ENCODE assay signal across 11 mouse cellular contexts in the genomic region with DNA sequence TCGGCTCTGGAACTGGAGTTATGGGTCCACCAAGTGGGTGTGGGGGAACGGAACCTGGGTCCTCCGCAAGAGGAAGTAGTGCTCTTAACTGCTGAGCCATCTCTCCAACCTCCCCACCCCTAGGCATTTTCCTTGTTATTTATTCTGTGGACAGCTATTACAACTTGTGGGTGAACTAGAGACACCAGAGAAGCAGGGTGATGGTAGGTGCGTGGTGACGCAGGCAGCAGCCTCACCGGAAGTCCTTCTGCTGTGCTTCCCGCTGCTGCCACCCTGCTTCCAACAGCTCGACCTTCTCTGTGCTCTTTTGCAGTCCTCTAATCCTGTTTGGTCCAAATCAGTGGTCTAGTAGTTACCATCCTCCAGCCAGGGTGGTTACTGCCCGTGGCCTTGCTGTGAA. TPM values are rescaled to one million over a fixed set of nuclear protein-coding genes. Genes with fewer than 3 reads are reported as not detected.
DNase-seq lines count a peak whose midpoint lies in the region; ATAC-seq and TF ChIP-seq lines count a peak whose summit lies in the region.
"Had no signal": no experiment of that assay in that cellular context is flagged by ENCODE, and none has a peak within 500 bp of the region (broad histone marks: within the 10 kb centered on the region; RNA-seq: fewer than 3 reads in every experiment).

No protein-coding gene starts in this region.

- in situ Hi-C loops in ES-E14 (cut with MboI; ENCODE audit: low sequenced_read_pairs in 2 of 2, unreplicated experiment in 2 of 2), result no loop called here

- H3K27me3 ChIP-seq in lung, embryonic 14.5 days (ENCODE audit: insufficient read depth, low read length), result no peaks in the 10 kb centered on the region
- no peaks in the 10 kb centered on the region for H3K27me3 ChIP-seq in forebrain, embryonic 11.5 days (ENCODE audit: control insufficient read depth, insufficient read depth, low read length)

- no peaks in the 10 kb centered on the region for H3K9me3 ChIP-seq in lung, embryonic 14.5 days (ENCODE audit: low read depth, low read length)
- H3K9me3 ChIP-seq in ES-E14 (ENCODE audit: control insufficient read depth, insufficient read depth, low read depth, low read length), result no peaks in the 10 kb centered on the region
- no peaks in the 10 kb centered on the region for H3K9me3 ChIP-seq in forebrain, embryonic 11.5 days (ENCODE audit: control insufficient read depth, low read length)

- no peak overlapping the region for H3K9ac ChIP-seq in lung, embryonic 14.5 days
- no peak overlapping the region for H3K9ac ChIP-seq in ES-E14 (ENCODE audit: insufficient read depth, low read depth, low read length, poor library complexity, severe bottlenecking)
- H3K9ac ChIP-seq in forebrain, embryonic 11.5 days (ENCODE audit: low read length), result no peak overlapping the region

- ATAC-seq in lung, embryonic 14.5 days (ENCODE audit: insufficient read depth), result no peak
- ATAC-seq in inflammation-experienced regulatory T-cells, adult 6 months, result peak; percentile 57
- ATAC-seq in forebrain, embryonic 11.5 days (replicated peaks; ENCODE audit: low FRiP score), result no peak
- ATAC-seq: hindbrain, postnatal 0 days had no signal

- no peak for DNase-seq in lung, embryonic 14.5 days
- DNase-seq in lung, postnatal 14 days, result no peak
- DNase-seq in ES-E14 (ENCODE audit: low read depth, low spot score), result no peak
- DNase-seq in natural killer cell, adult 2 months (ENCODE audit: low spot score in 2 of 2), result peak; percentile 50 to 62
- no peak for DNase-seq in left cerebral cortex, adult 18-20 months (ENCODE audit: low spot score in 2 of 2)
- DNase-seq in kidney, adult 18-20 months, result no peak
- DNase-seq in forebrain, embryonic 11.5 days (ENCODE audit: low spot score), result no peak
- DNase-seq: adrenal gland, postnatal 36 days; cerebellum, postnatal 36 days had no signal

- 0 out of 2 replicates have a peak overlapping the region, but pooled peaks have one; percentile 3 for H3K27ac ChIP-seq in lung, embryonic 14.5 days (ENCODE audit: low read depth)
- H3K27ac ChIP-seq in ES-E14 (ENCODE audit: insufficient read depth, low read depth, low read length, poor library complexity, severe bottlenecking), result peak overlapping the region; percentile 9; the same call in 1 of the 2 replicates
- H3K27ac ChIP-seq in forebrain, embryonic 11.5 days (ENCODE audit: low read depth, low read length), result no peak overlapping the region
- H3K27ac ChIP-seq: hindbrain, postnatal 0 days had no signal

- WGBS in lung, embryonic 14.5 days, result 83% methylated on average over 9 of the region's 9 CpGs
- WGBS in forebrain, embryonic 11.5 days, result 89% methylated on average over 9 of the region's 9 CpGs

- H3K36me3 ChIP-seq in lung, embryonic 14.5 days (ENCODE audit: insufficient read depth), result peaks cover 19% of the 10 kb centered on the region; the same call in 1 of the 2 replicates
- peaks cover 12% of the 10 kb centered on the region for H3K36me3 ChIP-seq in ES-E14 (ENCODE audit: control insufficient read depth, insufficient read depth, low read length, poor library complexity, severe bottlenecking)
- H3K36me3 ChIP-seq in forebrain, embryonic 11.5 days (ENCODE audit: control insufficient read depth, insufficient read depth, low read length), result no peaks in the 10 kb centered on the region

- H3K4me3 ChIP-seq in lung, embryonic 14.5 days (ENCODE audit: low read depth, low read length), result no peak overlapping the region
- no peak overlapping the region for H3K4me3 ChIP-seq in ES-E14 (ENCODE audit: insufficient read depth in 1 of 2, low read depth in 1 of 2, low read length in 2 of 2, poor library complexity in 1 of 2, severe bottlenecking in 1 of 2)
- no peak overlapping the region for H3K4me3 ChIP-seq in forebrain, embryonic 11.5 days (ENCODE audit: low read depth, low read length)

- H3K4me1 ChIP-seq in lung, embryonic 14.5 days (ENCODE audit: insufficient read depth), result peaks cover 25% of the 10 kb centered on the region
- H3K4me1 ChIP-seq in ES-E14 (ENCODE audit: control insufficient read depth in 2 of 2, insufficient read depth in 2 of 2, low read length in 2 of 2, poor library complexity in 1 of 2), result peaks cover 17 to 32% of the 10 kb centered on the region in 2 experiments
- peaks cover 7% of the 10 kb centered on the region; the same call in 1 of the 2 replicates for H3K4me1 ChIP-seq in forebrain, embryonic 11.5 days (replicated peaks; ENCODE audit: control insufficient read depth, insufficient read depth, low read length)

- H3K4me2 ChIP-seq in lung, embryonic 14.5 days, result no peak overlapping the region
- no peak overlapping the region for H3K4me2 ChIP-seq in forebrain, embryonic 11.5 days (ENCODE audit: low read depth, low read length, severe bottlenecking)

- TF ChIP-seq CTCF in lung, embryonic 14.5 days (IDR thresholded peaks at IDR 0.05; ENCODE audit: low read depth), result no peak

TF ChIP-seq in ES-E14, 5 proteins besides CTCF, POLR2A, EP300 and RAD21:
- TF ChIP-seq ZC3H11A (IDR thresholded peaks at IDR 0.05; ENCODE audit: borderline replicate concordance, low read depth, low read length) (no peak), MAFK (IDR thresholded peaks at IDR 0.05; ENCODE audit: insufficient read depth, low read depth, low read length) (no peak), CHD2 (IDR thresholded peaks at IDR 0.05; ENCODE audit: low read depth, low read length) (no peak), HCFC1 (IDR thresholded peaks at IDR 0.05; ENCODE audit: borderline replicate concordance, insufficient read depth, low read length) (no peak), ZNF384 (IDR thresholded peaks at IDR 0.05; ENCODE audit: low read depth, low read length) (no peak)

RNA-seq across cellular contexts. Expression of gene Capzb, which starts 6.4 kb away (rescaled TPM):
- polyA plus RNA-seq in lung, embryonic 14.5 days (2014; fragmentation: Nextera tagmentation; extraction: Ambion mirVana), result 332 and 336 TPM in 2 replicates
- 86.7 and 111 TPM in 2 replicates for total RNA-seq in ES-E14 (2012; rRNA removed)
- polyA plus RNA-seq in inflammation-experienced regulatory T-cells, adult 6 months (2017; shearing (Covaris generic)), result 100 to 1,000 TPM; 536 to 831 (median 607) TPM
- total RNA-seq in left cerebral cortex, adult 18-20 months (2021), result 100 to 1,000 TPM; 302 to 316 TPM
- 238 and 240 TPM in 2 replicates for polyA plus RNA-seq in forebrain, embryonic 11.5 days (2014; fragmentation: Nextera tagmentation; extraction: Ambion mirVana)

Comparison
In these comparisons a context has a peak if more than half of its experiments do, and no peak if none do; other contexts are left out.
1. DNase-seq: peak in natural killer cell, adult 2 months (2 of 2); none in lung, embryonic 14.5 days (single experiment), lung, postnatal 14 days (single experiment), ES-E14 (single experiment), left cerebral cortex, adult 18-20 months (0 of 2), kidney, adult 18-20 months (single experiment) and forebrain, embryonic 11.5 days (single experiment).